Mouse (Mus musculus) midbrain, embryonic 16.5 days (tissue): ENCODE results near the gene H2afy2. TPM values are rescaled to one million over a fixed set of nuclear protein-coding genes. Genes with fewer than 3 reads are reported as not detected.

ENCODE experiments used
- ATAC-seq: fragments of 200-750 bp; cut with Nextera tagmentation; 2 replicates; pipeline ENCODE4 v1.8.0; 2017; ENCODE audit warnings: moderate TSS enrichment
- H3K27ac ChIP-seq: fragments of 300-500 bp; sonication (generic); 2 replicates; pipeline ENCODE4 v1.5.1; 2014; ENCODE audit warnings: mild to moderate bottlenecking, low read length, mixed read lengths
- H3K27me3 ChIP-seq: fragments of 300-500 bp; sonication (generic); 2 replicates; pipeline ENCODE4 v1.6.1; 2014; ENCODE audit warnings: low read depth, low read length, mixed read lengths; ENCODE audit not compliant: control insufficient read depth, insufficient read depth
- H3K36me3 ChIP-seq: fragments of 300-500 bp; sonication (generic); 2 replicates; pipeline ENCODE4 v1.6.1; 2014; ENCODE audit warnings: mild to moderate bottlenecking, low read length, moderate library complexity, mixed read lengths; ENCODE audit not compliant: control insufficient read depth, insufficient read depth
- H3K4me1 ChIP-seq: fragments of 300-500 bp; sonication (generic); 2 replicates; pipeline ENCODE4 v1.6.1; 2014; ENCODE audit warnings: mild to moderate bottlenecking, low read length, mixed read lengths; ENCODE audit not compliant: control insufficient read depth, insufficient read depth
- H3K4me2 ChIP-seq: fragments of 300-500 bp; sonication (generic); 2 replicates; pipeline ENCODE4 v1.6.1; 2014; ENCODE audit warnings: mild to moderate bottlenecking, low read length, mixed read lengths
- H3K4me3 ChIP-seq: fragments of 300-500 bp; sonication (generic); 2 replicates; pipeline ENCODE4 v1.5.1; 2014; ENCODE audit warnings: low read depth, mild to moderate bottlenecking, low read length, moderate library complexity, mixed read lengths
- H3K9ac ChIP-seq: fragments of 300-500 bp; sonication (generic); 2 replicates; pipeline ENCODE4 v1.6.1; 2014; ENCODE audit warnings: low read depth, low read length, mixed read lengths
- H3K9me3 ChIP-seq: fragments of 300-500 bp; sonication (generic); replicated peaks from 2 replicates; pipeline ENCODE4 v1.6.1; 2014; ENCODE audit warnings: mild to moderate bottlenecking, low read length, mixed read lengths; ENCODE audit not compliant: control insufficient read depth, poor library complexity, severe bottlenecking
- WGBS: fragments of 180-500 bp; shearing (Covaris S2); extraction: QIAGEN DNeasy Blood & Tissue Kit; methylation state at CpG from one replicate; pipeline ENCODE4 v1.1.7; 2014; 5-methylcytosine and 5-hydroxymethylcytosine counted together
- polyA plus RNA-seq: library from polyadenylated mRNA; unstranded; fragments of >200 nt; fragmentation: Nextera tagmentation; extraction: Ambion mirVana; gene quantifications from 2 replicates; pipeline ENCODE4 v1.2.1, GENCODE M21; 2015

Gene H2afy2
- polyA plus RNA-seq, 1 experiment from 2014 or later: 296 TPM

GRCm38 (mm10) chr10:61764689-61765088, 19.3 kb downstream of the H2afy2 start:
- 61% methylated on average over 8 of the region's 8 CpGs for WGBS
- H3K27me3 ChIP-seq: no peaks in the 10 kb centered on the region
- H3K9ac ChIP-seq: no peak overlapping the region
- H3K4me2 ChIP-seq: no peak overlapping the region
- no peak overlapping the region for H3K27ac ChIP-seq
- no peaks in the 10 kb centered on the region for H3K9me3 ChIP-seq
- H3K4me3 ChIP-seq: no peak overlapping the region
- ATAC-seq: no peak
- H3K36me3 ChIP-seq: no peaks in the 10 kb centered on the region
- peaks cover 19% of the 10 kb centered on the region for H3K4me1 ChIP-seq

GRCm38 (mm10) chr10:61759869-61760268, 24.1 kb downstream of the H2afy2 start:
- no peaks in the 10 kb centered on the region for H3K27me3 ChIP-seq
- peaks cover 21% of the 10 kb centered on the region for H3K36me3 ChIP-seq
- H3K4me2 ChIP-seq: no peak overlapping the region
- no peak for ATAC-seq
- H3K4me1 ChIP-seq: peaks cover 6% of the 10 kb centered on the region
- no peak overlapping the region for H3K27ac ChIP-seq
- H3K9me3 ChIP-seq: no peaks in the 10 kb centered on the region
- 76% methylated on average over 6 of the region's 6 CpGs for WGBS
- H3K9ac ChIP-seq: no peak overlapping the region
- no peak overlapping the region for H3K4me3 ChIP-seq

GRCm38 (mm10) chr10:61758904-61759303, 25.0 kb downstream of the H2afy2 start:
- no peaks in the 10 kb centered on the region for H3K9me3 ChIP-seq
- no peak overlapping the region for H3K9ac ChIP-seq
- no peaks in the 10 kb centered on the region for H3K27me3 ChIP-seq
- no peak for ATAC-seq
- 95% methylated on average over 2 of the region's 2 CpGs for WGBS
- peaks cover 25% of the 10 kb centered on the region for H3K36me3 ChIP-seq
- peaks cover 4% of the 10 kb centered on the region; the same call in 1 of the 2 replicates for H3K4me1 ChIP-seq
- H3K4me2 ChIP-seq: no peak overlapping the region
- H3K27ac ChIP-seq: no peak overlapping the region
- no peak overlapping the region for H3K4me3 ChIP-seq

- Histone ChIP-seq H3K9ac (no peak overlapping the region), H3K4me2 (no peak overlapping the region), H3K4me3 (no peak overlapping the region), H3K36me3 (peaks cover 35% of the 10 kb centered on the region), H3K27me3 (no peaks in the 10 kb centered on the region), H3K9me3 (no peaks in the 10 kb centered on the region), H3K27ac (no peak overlapping the region), H3K4me1 (peaks cover 4% of the 10 kb centered on the region; the same call in 1 of the 2 replicates)
- no peak for ATAC-seq
- 91% methylated on average over 12 of the region's 14 CpGs for WGBS
Measured at GRCm38 (mm10) chr10:61757022-61757421, 26.9 kb downstream of the H2afy2 start.

- Histone ChIP-seq H3K4me1 (no peaks in the 10 kb centered on the region; the same call in 1 of the 2 replicates), H3K36me3 (peaks cover 61% of the 10 kb centered on the region), H3K27ac (no peak overlapping the region), H3K4me3 (no peak overlapping the region), H3K9me3 (no peaks in the 10 kb centered on the region), H3K9ac (no peak overlapping the region), H3K27me3 (no peaks in the 10 kb centered on the region), H3K4me2 (no peak overlapping the region)
- no peak for ATAC-seq
- 97% methylated on average over 23 of the region's 23 CpGs for WGBS
Measured at GRCm38 (mm10) chr10:61753071-61753470, 30.9 kb downstream of the H2afy2 start.

GRCm38 (mm10) chr10:61751534-61752219, 32.3 kb downstream of the H2afy2 start:
- Histone ChIP-seq H3K9me3 (no peaks in the 10 kb centered on the region), H3K36me3 (peaks cover 66% of the 10 kb centered on the region), H3K4me3 (no peak overlapping the region), H3K27me3 (no peaks in the 10 kb centered on the region), H3K9ac (no peak overlapping the region), H3K4me2 (no peak overlapping the region), H3K27ac (no peak overlapping the region), H3K4me1 (no peaks in the 10 kb centered on the region)
- WGBS: 86% methylated on average over 20 of the region's 20 CpGs
- no peak for ATAC-seq

GRCm38 (mm10) chr10:61750014-61750413, 33.9 kb downstream of the H2afy2 start:
- H3K9me3 ChIP-seq: no peaks in the 10 kb centered on the region
- H3K36me3 ChIP-seq: peaks cover 70% of the 10 kb centered on the region
- no peak overlapping the region for H3K4me3 ChIP-seq
- no peak overlapping the region for H3K27ac ChIP-seq
- 89% methylated on average over 9 of the region's 9 CpGs for WGBS
- no peak overlapping the region for H3K4me2 ChIP-seq
- ATAC-seq: no peak
- no peaks in the 10 kb centered on the region for H3K4me1 ChIP-seq
- H3K27me3 ChIP-seq: no peaks in the 10 kb centered on the region
- H3K9ac ChIP-seq: no peak overlapping the region

- WGBS: 95% methylated on average over 13 of the region's 13 CpGs
- H3K9ac ChIP-seq: no peak overlapping the region
- no peak for ATAC-seq
Measured at GRCm38 (mm10) chr10:61747302-61747701, 36.6 kb downstream of the H2afy2 start.

GRCm38 (mm10) chr10:61745133-61745532, 38.8 kb downstream of the H2afy2 start:
- H3K4me3 ChIP-seq: no peak overlapping the region
- no peaks in the 10 kb centered on the region for H3K9me3 ChIP-seq
- H3K27me3 ChIP-seq: no peaks in the 10 kb centered on the region
- H3K9ac ChIP-seq: no peak overlapping the region
- H3K27ac ChIP-seq: no peak overlapping the region
- H3K4me1 ChIP-seq: no peaks in the 10 kb centered on the region
- WGBS: 95% methylated on average over 4 of the region's 4 CpGs
- no peak overlapping the region for H3K4me2 ChIP-seq
- no peak for ATAC-seq
- peaks cover 81% of the 10 kb centered on the region for H3K36me3 ChIP-seq

More at GRCm38 (mm10) chr10:61747302-61747701, 36.6 kb downstream of the H2afy2 start:
- Histone ChIP-seq H3K27ac (no peak overlapping the region), H3K27me3 (no peaks in the 10 kb centered on the region), H3K4me2 (no peak overlapping the region), H3K4me1 (no peaks in the 10 kb centered on the region), H3K4me3 (no peak overlapping the region), H3K36me3 (peaks cover 77% of the 10 kb centered on the region), H3K9me3 (no peaks in the 10 kb centered on the region)
